Mouse (Mus musculus): ENCODE data around the gene Tgds. TPM values are rescaled to one million over a fixed set of nuclear protein-coding genes. Genes with fewer than 3 reads are reported as not detected.
"Not testable (repeated sequence)": the region's sequence is repeated elsewhere in the genome, so short reads cannot be mapped to it uniquely, and the experiment has no call there.

Tgds gene
- total RNA-seq, 2 experiments from 2014 or later: 8.4 to 10.5 TPM

DNA sequence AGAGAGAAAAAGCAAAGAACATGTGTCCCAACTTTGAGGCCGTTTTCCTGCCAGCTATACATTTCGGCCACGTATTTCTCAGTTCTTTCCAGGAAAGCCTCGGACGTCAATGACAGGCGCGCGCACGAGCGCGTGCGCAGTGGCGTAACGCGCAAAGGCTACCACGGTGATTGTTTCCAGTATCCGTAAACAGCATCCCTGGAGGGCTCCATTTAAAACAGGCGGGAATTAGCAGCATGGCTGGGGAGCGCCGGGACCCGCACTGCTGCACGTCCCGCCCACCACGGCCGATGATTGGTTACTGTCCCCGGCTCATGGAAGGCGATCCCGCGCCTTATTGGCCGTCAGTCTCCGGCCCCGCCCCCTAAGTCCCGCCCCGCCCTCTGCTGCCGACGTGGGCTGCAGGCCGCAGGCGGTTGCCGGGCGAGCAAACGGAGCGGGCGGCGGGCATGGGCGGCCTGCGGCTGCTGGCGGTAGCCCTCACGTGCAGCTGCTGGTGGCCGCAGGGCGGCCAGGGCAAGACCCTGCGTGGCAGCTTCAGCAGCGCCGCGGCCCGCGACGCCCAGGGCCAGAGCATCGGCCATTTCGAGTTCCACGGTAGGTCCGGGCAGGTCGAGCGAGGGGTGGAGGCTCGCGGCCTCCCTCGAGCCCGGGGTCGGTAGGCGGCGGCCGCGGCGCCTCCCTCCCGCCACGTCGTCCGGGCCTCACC lies 4.3 kb upstream of the Tgds start, which contains the start of gene Gpr180:
TSS of gene Gpr180 (plus strand) at position 415 of the 709 bp plus-strand sequence.
- peak; percentile 97 for DNase-seq

DNA sequence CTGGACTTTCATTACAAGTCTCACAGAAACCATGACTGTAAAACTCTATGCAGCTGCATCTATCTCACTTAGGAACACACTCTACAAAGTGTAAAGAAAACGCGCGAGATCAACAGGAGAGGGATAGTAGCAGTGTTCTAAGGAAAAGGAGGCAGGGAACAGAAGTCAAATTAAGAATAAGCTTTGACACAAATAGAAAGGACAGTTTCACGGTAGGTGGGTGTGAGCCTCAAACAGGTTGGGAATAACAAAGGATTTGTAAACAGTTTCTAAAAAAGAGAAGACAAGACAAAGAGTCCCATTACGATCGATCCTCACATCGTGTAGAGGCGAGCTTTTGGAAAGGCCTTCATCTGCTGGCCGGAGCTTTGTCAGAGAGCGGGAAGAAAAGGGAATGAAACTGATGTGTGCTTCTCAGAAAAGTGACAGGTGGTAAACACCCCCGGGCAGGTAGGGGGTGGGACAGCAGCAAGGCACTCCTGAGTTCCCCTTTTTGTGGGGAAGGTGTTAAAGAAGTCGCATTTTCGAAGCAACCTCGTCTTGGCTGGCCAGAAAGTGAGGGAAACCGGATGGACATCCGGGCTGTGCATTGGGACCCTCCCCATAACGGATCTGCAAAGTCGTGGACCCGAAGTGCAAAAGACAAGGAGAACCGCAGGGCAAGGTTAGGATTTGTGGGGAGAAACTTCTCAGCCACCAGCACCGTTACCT lies 469 bp downstream of the Tgds start:
- no peak for DNase-seq

DNA sequence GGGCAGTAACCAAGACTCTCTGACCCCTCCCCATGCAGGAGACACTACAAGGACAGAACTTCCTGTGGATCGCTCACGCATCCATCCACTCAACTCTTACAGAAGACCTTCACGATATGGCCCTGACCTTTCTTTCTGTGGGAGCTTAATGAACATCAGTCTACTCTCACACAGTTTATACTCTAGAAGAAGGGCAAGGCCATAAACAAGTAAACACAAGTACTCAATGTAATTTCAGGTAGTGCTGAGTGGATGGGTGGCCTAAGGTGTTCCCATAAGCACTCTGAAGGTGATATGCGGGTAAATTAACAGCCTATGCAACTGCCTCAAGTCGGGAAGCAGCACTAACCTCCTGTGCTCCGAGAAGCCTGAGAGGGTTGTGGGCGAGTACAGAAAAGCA lies 1.1 kb downstream of the Tgds start:
- DNase-seq: no peak

DNA sequence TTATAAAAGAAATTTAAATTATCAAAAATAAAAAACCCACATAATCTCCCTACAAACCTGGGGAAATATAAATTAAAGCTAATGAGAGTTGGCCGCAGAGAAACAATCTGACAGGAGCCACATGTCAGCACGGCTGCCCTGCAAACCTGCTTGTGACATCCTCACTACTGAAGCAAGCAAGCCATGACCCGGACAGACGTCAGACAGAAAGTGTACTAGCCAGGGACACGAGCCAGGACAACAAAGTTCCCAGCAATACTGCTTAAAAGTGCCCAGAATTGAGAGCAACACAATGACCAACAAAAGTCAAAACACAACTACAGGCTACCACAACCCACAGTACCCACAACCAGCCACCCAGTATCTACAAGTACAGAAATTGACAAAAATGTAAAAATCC lies 6.3 kb downstream of the Tgds start:
- no peak for DNase-seq

DNA sequence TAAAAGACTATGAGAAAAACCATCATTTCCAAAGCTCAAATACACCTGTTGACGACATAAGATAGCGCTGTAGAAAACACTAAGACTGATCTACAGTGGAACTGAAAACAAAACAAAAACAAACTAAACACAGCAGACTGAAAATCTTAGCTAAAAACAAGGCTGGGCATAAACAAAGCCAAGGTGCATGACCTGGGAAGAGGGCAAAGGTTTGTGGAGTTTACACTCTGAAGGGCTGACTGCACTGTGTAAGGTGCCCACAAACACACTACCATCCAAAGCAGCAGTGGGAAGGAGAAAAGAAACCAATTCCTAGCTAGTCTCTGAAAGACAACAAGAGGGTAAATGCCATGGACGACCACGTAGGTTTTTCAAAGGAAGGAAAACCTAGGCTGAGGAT lies 7.8 kb downstream of the Tgds start:
- no peak for DNase-seq

DNA sequence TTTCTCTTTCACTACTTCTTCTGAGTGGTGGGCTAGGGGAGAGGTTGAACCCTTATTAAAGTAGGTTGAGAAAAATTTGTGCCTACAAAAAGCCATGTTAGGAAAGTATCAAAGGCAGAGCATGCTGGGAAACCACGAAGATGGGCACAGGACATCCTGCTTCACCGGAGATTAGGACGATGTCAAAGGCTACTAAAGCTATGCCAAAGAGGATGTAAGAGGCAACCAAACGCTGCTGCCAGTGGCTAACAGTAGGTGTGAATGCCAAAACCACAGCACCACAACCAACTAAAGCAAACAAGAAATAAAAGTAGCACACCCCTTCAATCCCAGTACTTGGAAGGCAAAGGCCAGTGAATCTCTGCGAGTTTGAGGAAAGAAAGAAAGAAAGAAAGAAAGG lies 8.4 kb downstream of the Tgds start:
- DNase-seq: no peak

DNA sequence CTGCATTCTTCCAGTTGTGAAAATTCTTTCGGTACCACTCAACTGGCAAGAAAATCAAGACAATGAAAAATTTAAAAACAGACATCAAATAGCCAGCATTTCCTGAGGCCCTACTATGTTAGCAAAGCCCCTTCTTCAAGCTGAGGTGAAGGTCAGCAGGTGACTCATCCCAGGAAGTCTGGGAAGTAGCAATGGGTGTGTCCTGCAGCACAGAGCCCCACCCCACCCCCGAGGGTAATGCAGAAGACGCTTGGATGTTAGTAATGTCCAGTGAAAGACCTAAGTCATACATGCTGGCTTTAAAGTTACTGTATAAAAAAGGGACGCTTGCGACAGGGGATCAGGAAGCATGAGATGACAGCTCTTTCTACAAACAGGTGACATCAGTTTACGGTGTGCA lies 19.4 kb downstream of the Tgds start:
- DNase-seq: no peak

DNA sequence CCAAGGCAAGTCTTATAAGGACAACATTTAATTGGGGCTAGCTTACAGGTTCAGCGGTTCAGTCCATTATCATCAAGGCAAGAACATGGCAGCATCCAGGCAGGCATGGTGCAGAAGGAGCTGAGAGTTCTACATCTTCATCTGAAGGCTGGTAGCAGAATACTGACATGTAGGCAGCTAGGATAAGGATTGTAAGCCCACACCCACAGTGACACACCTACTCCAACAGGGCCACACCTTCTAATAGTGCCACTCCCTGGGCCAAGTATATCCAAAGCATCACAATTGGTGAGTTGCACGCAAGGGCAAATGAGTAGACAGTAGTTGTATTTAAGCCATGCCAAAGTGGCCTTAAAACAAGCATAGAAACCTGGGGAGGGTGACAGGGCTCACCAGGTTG lies 25.1 kb downstream of the Tgds start:
- not testable (repeated sequence) for DNase-seq

DNA sequence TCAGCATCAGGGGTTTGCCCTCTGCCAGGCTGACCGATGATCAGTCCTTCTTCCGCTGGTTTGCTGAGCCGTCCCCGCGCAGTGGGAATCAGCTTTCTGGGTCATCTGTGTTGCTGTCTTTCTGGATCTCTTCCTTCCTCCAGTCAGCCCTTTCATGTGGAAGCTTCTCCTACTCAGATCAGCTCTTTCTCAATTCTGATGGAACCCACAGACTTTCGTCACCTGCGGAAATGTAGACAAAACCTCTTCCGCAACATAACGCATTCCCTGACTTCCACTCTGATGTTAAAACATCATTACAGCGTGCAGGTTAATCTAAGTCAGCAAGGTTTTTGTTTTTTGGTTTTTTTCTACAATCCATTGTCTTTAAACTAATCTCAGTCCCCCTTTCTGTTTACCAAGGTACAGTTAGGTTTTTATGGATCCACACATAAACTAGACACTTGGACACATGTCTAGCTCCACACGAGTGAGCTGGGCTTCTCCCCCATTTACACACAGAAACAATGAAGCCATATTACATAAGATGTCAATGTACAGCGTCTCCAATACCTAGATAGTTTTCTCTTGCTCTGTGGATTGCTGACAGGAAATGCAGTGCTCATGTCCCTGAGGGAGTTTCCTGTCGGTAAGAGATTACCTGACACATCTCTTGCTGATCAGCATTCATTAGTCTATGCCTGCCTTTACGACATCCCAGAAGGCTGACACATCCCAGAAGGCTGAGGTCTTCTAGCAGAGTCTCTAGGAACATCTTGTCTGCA lies 31.1 kb downstream of the Tgds start:
- DNase-seq: no peak

DNA sequence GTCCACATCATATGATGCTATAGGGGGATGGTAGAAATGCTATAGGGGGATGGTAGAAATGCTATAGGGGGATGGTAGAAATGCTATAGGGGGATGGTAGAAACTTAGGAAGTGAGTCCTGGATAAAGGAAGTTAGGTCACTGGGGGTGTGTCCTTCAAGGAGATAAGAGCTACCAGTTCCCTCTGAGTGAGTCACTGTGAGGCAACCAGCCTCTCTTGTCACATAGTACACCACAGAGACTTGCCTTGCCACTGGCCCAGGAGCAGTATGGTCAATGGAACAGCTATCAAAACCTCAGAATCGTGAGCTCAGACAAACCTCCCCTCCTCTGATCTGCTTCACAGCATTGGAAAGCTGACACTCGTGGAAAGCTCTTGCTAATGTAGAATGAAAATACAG lies 34.3 kb downstream of the Tgds start:
- no peak for DNase-seq

DNA sequence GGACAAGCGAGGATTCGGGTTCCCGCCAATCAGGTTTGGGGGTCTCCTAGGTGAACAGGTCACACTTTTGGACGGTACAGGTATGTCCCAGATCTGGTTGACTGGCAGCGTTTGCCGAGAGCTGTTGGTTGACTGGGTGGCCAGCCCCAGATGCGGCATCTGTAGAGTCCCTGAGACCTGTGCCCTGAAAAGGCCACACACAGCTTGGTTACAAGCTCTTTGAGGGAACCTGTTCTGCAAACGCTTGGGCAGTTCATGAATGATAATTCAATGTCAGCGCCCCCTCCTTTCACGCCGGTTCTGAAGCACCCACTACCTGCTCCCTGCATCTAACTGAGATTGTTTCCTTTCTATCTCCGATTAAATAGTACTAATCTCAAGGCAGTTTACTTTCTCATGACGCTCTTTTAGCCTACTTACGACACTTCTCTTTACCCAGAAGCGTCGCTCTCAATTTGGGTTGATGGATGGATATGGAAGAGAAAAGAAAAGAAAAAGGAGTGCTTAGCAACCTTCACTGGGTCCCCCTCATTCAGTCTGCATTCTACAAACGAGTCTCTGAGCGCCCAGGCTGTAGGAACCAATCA lies 42.7 kb downstream of the Tgds start:
- no peak for DNase-seq

DNA sequence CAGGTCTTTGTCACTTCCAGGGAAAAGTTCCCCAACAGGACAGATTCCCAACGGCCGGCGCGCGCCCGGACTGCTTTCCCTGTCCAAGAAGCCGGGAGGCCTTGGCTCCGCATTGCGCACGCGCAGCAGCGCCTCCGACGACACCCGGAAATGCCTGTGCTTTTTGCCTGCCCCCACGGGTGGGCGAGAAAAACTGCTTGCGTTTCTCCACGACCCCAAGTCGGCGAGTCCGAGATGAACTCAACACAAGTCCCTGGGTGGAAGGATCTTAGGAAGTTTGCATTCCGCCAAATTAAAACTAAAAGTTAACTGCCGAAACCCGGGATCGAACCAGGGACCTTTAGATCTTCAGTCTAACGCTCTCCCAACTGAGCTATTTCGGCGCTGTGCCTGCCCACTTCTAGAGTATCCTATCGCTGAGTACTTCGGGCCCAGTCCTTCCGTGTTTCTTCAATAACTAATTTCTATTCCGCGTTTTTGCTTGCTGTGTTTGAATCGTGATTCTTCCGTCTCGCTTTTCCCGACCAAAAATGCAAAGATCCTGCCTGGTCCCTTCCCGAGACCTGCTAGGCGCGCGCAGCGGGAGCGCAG lies 43.2 kb downstream of the Tgds start:
- DNase-seq: peak; percentile 94 to 97

DNA sequence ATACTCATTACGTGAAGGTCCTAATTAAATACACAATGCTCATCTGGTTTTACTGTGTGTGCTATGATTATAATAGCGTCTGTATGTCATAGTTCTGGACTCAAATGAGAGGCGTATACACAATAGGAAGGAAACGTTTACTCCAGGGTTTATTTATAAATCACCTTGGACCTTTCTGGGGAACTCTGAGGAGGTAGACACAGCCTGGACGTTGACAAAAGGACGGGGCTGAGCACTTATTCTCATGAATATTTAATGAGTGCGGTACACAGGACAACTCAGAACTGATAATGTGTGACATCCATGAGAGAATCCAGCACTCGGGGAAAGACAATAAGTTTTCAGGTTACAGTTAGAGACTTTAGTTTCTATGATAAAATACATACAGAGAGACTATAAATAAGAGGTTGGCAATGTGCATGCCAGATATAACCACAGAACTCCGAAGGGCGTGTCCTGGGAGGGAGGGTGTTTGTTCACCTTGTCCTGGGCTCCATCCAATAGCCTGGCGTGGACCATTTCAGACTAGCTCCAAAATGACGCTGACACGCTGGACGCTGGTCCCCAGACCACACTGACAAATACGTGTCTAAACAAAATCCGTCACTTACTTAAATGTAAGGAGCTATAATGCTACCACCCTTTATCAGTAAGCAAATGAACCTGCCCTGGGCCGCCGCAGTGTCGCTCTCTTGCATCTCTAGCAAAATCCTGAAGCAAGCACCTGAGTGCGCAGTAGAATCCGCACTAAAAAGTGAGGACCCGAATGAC lies 43.9 kb downstream of the Tgds start:
- peak in 1 of 2 experiments; percentile 47 for DNase-seq

DNA sequence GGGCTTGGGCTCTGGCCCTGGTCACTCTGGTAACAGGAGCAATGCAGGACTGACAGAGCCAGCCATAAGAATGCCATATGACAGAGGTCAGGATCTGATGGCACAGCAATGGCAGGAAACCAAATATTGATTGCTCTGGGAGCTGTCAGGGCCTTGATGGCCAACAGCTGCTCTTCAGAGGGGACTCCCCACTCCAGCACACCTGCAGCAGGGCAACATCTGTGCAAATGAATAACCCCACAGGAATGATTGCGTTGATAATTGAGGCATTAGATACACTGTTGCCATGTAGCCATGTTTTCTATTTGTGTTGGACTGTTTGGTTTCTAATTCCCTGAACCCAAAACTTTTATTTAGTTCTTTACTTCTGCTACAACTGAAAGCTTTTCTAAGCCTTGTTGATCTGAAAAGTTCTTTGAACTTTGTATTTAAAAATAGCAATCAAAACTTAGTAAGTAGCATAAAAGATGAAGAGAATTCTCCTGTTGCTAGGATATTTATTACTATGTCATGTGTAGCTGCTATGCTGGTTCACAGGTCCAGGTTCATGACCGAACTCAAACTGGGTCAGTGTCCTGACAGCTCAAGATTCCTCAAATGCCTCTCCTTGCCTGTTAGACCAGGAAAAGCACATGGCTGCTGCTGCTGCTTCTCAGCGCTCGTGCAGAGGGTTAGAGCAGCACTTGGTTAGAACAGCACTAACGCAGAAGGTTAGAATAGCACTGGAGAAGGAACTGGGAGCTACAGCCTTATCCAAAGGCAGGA lies 46.1 kb downstream of the Tgds start:
- no peak for DNase-seq

DNA sequence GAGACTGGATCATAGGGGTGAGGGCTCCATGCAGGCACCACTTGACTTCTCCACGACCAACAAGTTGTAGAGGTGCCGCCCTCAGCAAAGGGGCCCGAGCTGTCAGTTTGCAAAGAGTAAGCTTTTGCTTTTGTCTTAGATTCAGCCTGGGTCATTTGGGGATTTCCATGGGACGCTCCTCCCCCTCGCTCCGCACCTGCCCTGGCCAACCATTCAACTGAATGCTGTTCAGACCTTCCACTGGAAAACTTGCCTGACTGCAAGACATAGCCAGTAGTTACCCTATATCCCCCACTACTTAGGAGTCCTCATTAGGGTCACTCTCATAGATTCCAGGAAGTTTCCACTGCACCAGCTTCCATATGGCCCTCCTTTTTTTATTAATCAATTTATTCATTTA lies 48.7 kb downstream of the Tgds start:
- no peak for DNase-seq

DNA sequence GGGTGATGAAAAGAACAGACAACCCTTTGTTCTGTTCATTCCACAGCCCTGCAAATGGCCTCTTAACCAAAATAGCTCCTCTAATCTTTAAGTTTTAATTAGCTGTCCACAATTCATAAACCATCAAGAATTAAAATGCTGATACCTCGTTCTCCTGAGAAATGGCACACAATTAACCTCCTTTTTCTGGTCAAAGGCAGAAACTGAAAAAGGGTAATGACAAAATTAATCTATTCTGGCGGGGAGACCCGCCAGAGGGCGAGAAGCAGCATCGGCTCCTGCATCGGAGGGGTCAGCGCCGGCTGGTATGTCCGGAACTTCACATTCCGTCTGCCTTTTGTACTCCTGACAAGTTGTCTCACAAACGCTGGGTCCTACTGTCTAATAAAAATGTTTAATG lies 51.9 kb downstream of the Tgds start:
- no peak for DNase-seq

DNA sequence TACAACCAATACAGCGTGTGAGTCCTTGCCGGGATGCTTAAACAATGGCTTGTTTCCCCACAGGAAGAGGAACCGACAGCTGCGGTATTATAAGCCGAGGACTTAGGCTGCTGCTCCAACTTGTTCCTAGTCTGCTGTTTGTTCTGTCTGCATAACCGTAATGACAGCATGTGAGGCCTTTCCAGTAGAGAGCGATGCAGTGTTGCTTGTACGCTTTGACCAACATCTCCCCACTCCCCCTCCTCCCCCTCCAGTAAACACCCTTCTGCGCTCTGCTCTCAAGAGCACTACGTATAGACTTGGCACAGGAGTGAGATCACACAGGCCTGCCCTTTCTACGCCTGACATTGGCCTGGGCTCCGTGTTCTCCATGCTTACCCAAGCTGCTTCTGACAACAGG lies 62.5 kb downstream of the Tgds start:
- DNase-seq: peak in 1 of 2 experiments; percentile 15

DNA sequence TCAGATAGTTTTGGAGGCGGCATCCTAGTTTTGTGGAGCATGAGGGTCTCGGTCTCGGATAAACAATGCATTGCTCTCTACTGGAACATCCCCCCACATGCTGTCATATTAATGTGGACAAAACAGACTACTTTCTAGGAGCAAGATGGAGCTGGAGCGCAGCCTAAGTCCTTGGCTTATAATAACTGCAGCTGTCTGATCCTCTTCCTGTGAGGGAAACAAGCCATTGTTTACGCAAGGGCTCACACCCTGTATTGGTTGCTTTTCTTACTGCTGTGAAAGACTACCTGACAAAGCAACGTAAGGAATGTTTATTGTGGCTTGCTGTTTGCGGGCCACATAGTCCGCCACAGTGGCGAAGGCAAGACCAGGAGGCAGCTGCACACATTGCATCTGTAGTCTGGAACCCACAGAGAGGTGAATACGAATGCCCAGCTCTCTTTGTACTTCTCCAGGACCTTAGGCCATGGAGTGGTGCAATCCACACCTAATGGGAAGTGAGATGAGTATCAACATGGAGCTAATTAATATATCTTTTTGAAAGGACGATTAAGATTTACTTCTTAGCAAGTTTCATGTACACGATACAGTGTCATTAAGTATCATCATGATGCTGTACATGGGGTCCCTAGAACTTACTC lies 63.0 kb downstream of the Tgds start:
- DNase-seq: peak in 1 of 2 experiments; percentile 58

Data from heart, adult 18-20 months (tissue).